Mouse (Mus musculus) thymus, adult 18-20 months (tissue): Measurements from ENCODE around the gene Rps18.
"Not testable (repeated sequence)": the region's sequence is repeated elsewhere in the genome, so short reads cannot be mapped to it uniquely, and the experiment has no call there.

Experiments
- DNase-seq, 2 experiments: peaks; one replicate each; pipeline ENCODE4 v3.0.0; 2022; ENCODE audit warnings: mixed read lengths in 2 of 2

Rps18 gene

GRCm38 (mm10) chr17:33955555-33956214, at the start of gene Rps18, which contains the start of gene Vps52:
Rps18 (minus strand) TSS chr17:33956001.
Vps52 (plus strand) TSS chr17:33955812.
- DNase-seq, result peak; percentile 90 to 96

GRCm38 (mm10) chr17:34003426-34003825, 47.6 kb upstream of the Rps18 start:
- DNase-seq, result peak; percentile 35 to 44

- DNase-seq, result not testable (repeated sequence)
Observed at GRCm38 (mm10) chr17:34000796-34001195, 45.0 kb upstream of the Rps18 start.

DNA sequence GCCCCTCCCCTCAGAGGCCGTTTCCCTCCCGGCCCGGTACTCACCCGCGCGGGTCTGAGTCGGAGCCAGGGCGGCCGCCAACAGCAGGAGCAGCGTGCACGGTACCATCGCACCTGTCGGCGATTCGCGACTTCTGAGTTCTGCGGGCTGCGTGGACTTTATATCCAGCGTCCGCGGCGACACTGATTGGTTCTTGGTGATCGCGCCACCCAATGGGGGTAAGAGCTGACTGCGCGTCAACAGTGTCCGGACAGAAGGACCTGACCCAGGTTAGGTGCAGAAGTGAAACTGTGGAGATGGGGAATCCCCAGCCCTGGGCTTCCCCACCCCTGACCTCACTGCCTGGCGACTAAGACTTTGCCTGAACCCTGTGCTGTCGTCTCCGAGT, 44.3 kb upstream of the Rps18 start, which contains the start of gene H2-K1:
Gene H2-K1 (minus strand): TSS at position 198 of the 388 bp plus-strand sequence.
- DNase-seq, result peak; percentile 79 to 87

DNA sequence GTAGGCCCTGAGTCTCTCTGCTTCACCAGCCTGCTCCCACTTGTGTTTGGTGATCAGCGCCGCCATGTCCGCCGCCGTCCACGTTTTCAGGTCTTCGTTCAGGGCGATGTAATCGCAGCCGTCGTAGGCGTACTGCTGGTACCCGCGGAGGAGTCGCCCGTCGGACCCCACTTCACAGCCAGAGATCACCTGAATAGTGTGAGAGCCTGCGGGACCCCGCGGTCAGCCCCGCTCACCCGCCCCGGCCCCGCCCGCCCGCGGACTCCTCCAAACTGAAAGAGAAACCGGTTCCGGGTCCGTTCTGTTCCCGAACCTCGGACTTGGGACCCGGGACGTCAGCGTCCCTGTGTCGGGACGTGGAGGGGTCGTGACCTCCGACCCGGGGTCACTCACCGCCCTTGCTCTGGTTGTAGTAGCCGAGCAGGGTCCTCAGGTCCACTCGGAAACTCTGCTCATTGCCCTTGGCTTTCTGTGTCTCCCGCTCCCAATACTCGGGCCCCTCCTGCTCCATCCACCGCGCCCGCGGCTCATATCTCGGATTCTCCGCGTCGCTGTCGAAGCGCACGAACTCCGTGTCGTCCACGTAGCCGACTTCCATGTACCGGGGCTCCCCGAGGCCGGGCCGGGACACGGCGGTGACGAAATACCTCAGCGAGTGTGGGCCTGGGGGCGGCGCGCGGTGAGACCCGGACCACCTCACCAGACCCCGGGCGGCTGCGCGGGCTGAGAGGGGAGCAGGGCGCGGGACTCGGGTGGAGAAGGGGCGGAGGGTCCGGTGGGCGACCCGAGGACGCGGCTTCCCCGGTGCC, 43.7 kb upstream of the Rps18 start:
- peak; percentile 20 to 25 for DNase-seq

DNA sequence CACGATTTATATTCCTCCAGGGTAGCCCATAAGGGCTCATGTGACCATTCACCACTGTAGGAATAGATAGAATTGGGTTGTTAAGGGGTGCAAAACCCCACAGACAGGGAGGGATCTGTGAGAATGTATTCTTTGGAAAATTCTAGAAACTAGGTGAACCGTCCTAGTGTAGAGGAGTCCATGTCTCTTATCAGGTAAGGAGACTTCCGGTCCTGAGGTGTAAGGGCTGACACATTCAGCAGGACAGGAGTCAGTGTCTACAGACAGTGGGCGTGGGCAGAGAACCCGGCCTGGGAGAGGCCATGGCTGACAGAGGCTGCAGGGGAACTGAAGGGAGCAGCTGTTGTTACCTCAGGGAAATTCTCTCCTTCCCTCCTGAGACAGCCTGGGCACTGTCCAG, 42.9 kb upstream of the Rps18 start:
- DNase-seq, result not testable (repeated sequence)

- not testable (repeated sequence) for DNase-seq
Observed at GRCm38 (mm10) chr17:33997025-33997424, 41.2 kb upstream of the Rps18 start.

DNA sequence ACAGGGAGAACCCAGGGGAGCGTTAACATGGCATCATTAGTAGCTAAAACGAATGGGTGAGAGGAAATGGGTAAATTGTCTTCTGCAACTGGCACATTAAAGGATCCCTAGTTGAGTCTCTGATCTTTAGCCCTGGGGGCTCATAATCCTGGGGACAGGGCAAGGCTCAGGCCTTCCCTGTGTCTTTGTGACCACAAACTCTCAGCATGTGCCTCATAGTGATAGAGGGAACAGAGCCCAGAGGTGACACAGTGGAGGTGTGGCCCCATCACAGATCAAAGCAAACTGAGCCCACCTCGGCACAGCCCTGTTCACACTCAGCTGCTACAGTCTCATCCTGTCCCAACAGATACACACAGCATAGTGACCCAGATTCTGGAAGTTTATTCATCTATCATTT, 39.9 kb upstream of the Rps18 start:
- no peak for DNase-seq

DNA sequence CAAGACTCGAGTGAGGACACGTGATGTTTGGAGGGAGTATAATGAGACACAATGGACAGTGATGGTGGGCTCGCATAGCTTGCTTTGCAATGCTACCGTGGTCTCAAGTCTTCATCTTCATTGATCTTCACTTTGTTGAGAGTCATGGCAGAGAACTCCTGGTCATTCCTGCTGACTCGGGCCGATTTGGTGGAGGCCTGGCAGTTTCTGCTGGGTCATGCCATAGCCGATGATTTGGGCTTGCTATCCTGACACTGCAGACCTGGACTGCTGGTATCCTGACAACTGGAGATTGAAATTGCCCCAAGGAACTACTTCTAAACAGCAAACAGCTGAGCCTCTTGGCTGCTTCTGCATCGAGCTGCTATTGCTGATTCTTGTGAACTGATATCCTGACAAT, 39.2 kb upstream of the Rps18 start:
- DNase-seq, result no peak

DNA sequence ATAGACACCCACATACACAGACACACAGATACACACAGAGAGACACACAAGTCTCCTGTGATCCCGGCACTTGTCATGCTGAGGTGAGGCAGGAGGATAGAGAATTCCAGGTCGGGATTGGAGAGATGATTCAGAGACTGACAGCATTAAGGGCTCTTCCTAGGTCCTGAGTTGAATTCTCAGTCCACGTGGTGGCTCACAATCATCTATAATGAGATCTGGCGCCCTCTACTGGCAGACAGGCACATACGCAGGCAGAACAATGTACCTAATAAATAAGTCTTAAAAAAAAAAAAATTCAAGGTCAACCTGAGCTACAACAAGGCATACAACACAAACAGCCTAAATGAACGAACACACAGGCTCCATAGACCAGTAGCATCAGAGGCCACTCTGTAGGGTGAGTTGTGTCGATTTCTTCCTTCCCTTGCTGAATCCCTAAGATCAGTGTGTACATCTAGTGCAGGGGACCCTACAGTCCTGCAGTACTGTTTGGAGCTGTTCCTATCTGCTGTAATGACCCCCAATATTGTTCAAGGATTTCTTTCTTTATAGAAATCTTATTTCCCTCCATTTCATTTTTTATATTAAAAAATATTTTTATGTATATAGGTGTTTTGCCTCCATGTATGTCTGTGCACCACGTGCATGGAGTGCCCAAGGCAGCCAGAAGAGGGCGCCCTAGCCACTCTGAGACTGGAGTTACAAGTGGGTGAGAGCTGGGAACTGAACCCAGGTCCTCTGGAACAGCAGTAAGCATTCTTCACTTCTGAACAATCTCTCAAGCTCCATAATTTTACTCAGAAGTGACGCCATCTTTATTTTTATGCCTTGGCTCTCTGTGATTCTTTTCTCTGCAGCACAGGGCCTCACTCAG, 36.2 kb upstream of the Rps18 start:
- no peak for DNase-seq

DNA sequence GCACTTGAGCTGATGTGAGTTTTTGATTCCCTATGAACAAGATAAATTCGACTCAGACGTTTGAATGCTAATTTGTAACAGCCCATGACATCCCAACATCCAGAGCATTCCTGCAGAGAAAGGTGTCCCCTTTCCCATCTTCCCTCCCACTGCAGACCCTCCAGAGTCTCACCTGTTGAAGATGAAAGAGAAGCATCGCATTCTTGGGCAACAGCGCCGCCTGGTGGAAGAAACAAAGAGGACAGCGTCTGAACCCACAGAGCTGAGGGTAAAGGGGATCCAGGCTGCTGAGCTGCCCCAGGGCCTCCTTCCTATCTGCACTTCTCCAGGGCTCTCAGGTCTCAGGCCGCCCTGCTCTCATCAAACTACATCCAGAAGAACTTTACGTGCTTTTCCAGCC, 26.3 kb upstream of the Rps18 start:
- peak in 1 of 2 experiments; percentile 63 for DNase-seq

DNA sequence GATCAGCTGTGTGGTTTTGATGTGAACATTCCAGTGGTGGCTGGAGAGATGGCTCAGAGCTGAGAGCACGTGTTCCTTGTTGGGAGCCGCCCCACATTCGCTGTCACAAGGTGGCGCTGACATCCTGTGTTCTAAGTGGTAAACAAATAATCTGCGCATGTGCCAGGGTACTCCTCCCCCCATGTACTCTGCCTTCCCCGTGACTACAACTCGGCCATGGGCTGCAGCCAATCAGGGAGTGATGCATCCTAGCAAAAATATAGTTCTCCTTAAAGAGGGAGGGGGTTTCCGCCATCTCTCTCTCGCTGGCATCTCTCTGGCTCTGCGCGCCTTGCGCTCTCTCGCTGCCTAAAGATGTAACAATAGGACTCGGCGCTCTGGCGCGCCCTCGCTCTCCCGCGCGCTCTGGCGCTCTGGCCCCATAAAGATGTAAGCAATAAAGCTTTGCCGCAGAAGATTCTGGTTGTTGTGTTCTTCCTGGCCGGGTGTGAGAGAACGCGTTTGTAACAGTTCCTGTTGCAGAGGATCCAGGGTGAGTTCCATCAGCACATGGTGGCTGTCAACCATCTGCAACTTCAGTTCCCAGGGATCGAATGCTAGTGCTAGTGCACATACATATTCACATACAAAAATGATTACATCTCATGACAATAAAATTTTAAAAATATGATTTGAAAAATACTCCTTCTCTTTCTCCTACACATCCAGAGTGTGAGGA, 25.6 kb upstream of the Rps18 start:
- peak; percentile 77 to 88 for DNase-seq

DNA sequence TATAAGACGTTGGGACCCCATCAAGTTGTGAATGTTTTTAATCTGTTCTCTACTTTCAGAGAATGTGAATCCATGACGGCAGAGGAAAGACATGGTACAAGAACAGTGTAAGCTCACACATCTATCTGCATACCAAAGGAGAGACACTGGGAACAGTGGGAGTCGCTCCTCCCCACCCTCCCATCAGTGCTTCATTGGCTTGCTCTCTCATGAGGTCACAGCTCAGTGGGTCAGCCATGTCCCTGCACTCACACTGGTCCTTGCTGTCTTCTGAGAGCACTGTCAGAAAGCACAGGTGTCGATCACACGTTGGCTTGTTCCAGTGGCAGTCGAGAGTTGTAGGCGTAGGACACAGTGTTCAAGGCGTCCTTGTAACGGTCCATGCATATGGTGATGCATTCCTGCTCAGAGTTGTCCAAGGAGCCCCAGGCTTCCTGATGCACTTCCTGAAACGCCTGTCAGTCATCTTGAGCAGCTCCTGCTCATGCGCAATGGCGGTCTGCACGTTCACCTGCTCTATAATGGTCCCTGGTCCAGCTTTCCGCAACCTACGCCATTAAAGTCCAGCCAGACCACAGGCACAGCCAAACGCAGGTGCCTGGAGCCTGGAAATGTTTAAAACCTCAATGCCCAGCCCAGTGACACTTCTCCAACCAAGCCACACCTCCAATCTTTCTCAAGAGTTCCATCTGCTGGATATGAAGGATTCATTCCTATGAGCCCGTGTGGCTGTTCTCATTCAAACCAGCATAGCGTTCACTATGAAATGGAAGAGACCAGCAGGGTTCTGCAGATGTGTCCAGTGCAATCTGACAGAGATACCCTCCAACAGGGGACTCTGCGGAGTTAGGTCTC, 24.6 kb upstream of the Rps18 start:
- no peak for DNase-seq

DNA sequence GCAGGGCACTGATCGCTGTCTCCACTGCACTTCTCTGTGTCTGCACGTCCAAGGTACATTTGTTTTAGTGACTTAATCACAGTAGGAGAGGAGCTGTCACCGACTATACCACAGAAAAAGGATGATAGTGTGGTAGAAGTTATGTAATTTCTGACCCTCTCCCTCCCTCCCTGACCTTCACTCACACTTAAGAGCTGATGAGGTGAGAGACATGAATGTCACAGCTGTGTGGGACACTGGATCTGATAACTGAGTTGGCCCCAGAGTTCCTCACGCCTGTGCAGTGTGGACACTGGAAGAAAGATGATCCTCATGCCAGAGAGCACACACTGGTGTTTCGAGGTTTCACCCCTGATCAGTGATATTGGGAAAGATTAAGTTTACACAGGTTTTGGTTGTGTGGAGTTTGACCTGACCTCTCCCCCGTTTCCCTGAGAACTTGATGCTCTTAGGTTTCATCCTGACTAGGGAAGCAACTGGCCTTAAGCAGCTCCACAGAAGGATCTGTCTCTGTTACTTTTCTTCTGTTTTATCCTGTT, 23.8 kb upstream of the Rps18 start:
- DNase-seq, result no peak

DNA sequence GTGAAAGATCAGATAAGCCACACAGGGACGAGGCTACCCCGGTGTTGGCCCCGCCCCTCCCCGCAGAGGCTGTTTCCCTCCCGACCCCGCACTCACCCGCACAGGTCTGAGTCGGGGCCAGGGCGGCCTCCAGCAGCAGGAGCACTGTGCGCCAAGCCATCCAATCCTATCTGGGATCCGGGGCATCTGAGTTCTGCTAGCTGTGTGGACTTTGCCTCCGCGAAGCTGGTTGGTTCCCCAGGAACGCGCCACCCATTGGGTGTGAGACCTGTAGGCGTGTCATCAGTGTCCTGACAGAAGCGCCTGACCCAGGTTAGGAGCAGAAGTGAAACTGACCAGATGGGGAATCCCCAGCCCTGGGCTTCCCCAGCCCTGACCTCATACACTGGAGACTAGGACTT, 22.8 kb upstream of the Rps18 start:
- peak; percentile 60 to 73 for DNase-seq

DNA sequence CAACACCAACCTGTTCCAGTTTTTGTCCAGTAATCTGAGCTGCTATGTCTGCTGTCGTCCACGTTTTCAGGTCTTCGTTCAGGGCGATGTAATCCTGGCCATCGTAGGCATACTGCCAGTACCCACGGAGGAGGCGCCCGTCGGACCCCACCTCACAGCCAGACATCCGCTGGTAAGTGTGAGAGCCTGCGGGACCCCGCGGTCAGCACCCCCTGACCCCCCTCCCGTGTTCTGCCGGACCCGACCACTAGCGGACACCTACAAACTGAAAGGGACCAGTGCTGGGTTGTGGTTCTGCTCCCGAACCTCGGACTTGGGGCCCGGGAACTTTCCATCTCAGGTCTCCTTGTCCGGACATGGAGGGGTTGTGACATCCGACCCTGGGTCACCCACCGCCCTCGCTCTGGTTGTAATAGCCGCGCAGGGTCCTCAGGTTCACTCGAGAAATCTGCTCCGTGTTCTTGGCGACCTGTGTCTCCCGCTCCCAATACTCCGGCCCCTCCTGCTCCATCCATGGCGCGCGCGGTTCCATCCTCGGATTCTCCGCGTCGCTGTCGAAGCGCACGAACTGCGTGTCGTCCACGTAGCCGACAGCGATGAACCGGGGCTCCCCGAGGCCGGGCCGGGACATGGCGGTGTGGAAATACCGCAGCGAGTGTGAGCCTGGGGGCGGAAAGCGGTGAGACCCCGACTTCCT, 22.2 kb upstream of the Rps18 start:
- DNase-seq, result no peak

- no peak for DNase-seq
Observed at GRCm38 (mm10) chr17:33973572-33973971, 17.8 kb upstream of the Rps18 start.

DNA sequence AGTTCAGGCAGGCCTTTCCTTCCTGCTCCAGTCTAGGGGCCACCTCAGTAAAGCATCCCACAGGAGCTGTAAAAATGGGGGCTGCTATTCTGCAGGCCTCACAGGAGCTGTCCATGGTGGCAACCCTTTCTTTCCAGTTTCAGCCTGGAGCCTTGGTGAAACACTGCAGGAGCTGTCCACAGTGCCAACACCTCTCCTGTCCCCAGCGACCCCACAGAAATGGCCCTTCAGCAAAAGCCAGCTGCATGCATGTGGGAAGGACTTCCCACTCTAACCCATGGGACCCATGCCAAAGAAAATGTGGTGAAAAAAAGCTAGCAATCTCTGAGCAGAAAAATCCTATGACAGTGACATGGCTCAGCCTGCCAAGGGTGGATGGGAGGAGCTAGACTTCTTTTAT, 16.9 kb upstream of the Rps18 start:
- no peak for DNase-seq

GRCm38 (mm10) chr17:33969394-33969793, 13.6 kb upstream of the Rps18 start:
- DNase-seq, result no peak

DNA sequence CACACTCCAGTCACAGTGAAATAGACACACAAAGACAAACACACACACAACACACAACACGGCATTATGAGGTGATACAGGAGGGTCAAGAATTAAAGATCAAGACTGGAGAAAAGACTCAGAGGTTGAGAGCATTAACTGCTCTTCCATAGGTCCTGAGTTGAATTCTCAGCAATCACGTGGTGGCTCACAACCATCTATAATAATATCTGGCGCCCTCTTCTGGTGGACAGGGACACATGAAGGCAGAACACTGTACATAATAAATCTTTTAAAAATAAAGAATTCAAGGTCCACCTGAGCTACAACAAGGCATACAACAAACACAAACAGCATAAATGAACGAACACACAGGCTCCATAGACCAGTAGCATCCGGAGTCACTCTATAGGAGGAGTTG, 13.1 kb upstream of the Rps18 start:
- DNase-seq, result no peak

DNA sequence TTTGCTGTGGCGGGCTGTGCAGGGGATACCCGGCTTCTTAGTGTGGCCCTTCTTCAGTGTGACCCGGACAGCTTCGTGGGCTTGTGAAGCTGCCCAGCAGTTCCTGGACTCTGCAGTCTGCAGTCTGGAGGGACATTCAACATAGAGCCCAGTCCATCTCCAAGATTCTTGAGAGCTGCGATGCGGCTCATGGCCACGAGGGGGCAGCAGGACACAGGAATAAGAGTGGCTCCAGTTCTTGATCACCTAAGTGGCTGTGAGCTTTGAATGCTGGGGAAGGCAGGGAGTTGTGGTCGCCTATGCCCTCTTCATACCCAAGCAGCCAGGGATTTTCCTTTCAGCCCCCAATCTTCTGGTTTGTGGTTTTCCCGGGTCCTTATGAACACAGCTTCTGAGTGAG, 12.7 kb upstream of the Rps18 start:
- peak in 1 of 2 experiments; percentile 59 for DNase-seq
